Mouse (Mus musculus): ENCODE measurements around the gene Slc16a4.

GRCm38 (mm10) chr3:107332960-107333380, 41.9 kb downstream of the Slc16a4 start:
- TF ChIP-seq CTCF (IDR thresholded peaks at IDR 0.05; ENCODE audit: extremely low read depth, insufficient read depth, insufficient read length, insufficient replicate concordance) (no peak), POLR2A (IDR thresholded peaks at IDR 0.05; ENCODE audit: low read depth, low read length) (peak; percentile 62)
